Mouse (Mus musculus) heart, adult 2 months (tissue): ENCODE results near the gene Fam20c. TPM values are rescaled to one million over a fixed set of nuclear protein-coding genes. Genes with fewer than 3 reads are reported as not detected.
A peak's percentile ranks its signal among the peaks of the same experiment; 100 is the strongest.

Source experiments
- DNase-seq, 2 experiments: peaks; one replicate each; pipeline ENCODE4 v3.0.0; 2021
- H3K27ac ChIP-seq: fragments of 200-600 bp; 2 replicates; pipeline ENCODE4 v1.8.1; 2022
- H3K27me3 ChIP-seq: fragments of 200-500 bp; 2 replicates; pipeline ENCODE4 v1.6.1; 2012; ENCODE audit warnings: mild to moderate bottlenecking, low read length, inconsistent platforms, mixed read lengths; ENCODE audit not compliant: control insufficient read depth, insufficient read depth
- H3K36me3 ChIP-seq: fragments of 200-500 bp; 2 replicates; pipeline ENCODE4 v1.6.1; 2012; ENCODE audit warnings: low read length, inconsistent platforms; ENCODE audit not compliant: control insufficient read depth, insufficient read depth
- H3K4me1 ChIP-seq: fragments of 200-500 bp; 2 replicates; pipeline ENCODE4 v1.6.1; 2011; ENCODE audit warnings: low read length; ENCODE audit not compliant: control insufficient read depth, insufficient read depth
- H3K4me3 ChIP-seq: fragments of 200-600 bp; 2 replicates; pipeline ENCODE4 v1.8.1; 2022
- H3K79me2 ChIP-seq: fragments of 200-500 bp; replicated peaks from 2 replicates; pipeline ENCODE4 v1.6.1; 2012; ENCODE audit warnings: mild to moderate bottlenecking, inconsistent platforms, low read length, moderate library complexity, mixed read lengths; ENCODE audit not compliant: control insufficient read depth, insufficient read depth
- H3K9ac ChIP-seq: fragments of 200-500 bp; 2 replicates; pipeline ENCODE4 v1.6.1; 2012; ENCODE audit warnings: low read depth, mild to moderate bottlenecking, control low read depth, inconsistent platforms, low read length, mixed read lengths
- CTCF ChIP-seq: fragments of 200-600 bp; IDR thresholded peaks from 2 replicates; pipeline ENCODE4 v1.8.1; 2022; ENCODE audit warnings: antibody characterized with exemption, mild to moderate bottlenecking, moderate library complexity
- EP300 ChIP-seq: fragments of 200-500 bp; IDR thresholded peaks from 2 replicates; pipeline ENCODE4 v1.6.1; 2011; ENCODE audit warnings: low read depth, low read length, control low read depth; ENCODE audit not compliant: insufficient read depth
- POLR2A ChIP-seq: fragments of 200-500 bp; IDR thresholded peaks from 2 replicates; pipeline ENCODE4 v1.6.1; 2011; ENCODE audit warnings: mild to moderate bottlenecking, low read depth, low read length, control low read depth; ENCODE audit not compliant: insufficient read depth
- WGBS: fragments of 180-500 bp; shearing (Covaris S2); methylation state at CpG from one replicate; pipeline ENCODE4 v1.1.7; 2018; 5-methylcytosine and 5-hydroxymethylcytosine counted together
- intact Hi-C: fragments of 180-260 bp; cut with DNase I; formaldehyde crosslinking; loops from one replicate; pipeline ENCODE4 v1.15.1; 2025
- polyA plus RNA-seq: library from polyadenylated mRNA; depleted of rRNA; stranded (reverse); fragments of >200 nt; gene quantifications from 2 replicates; pipeline ENCODE4 v1.2.3, GENCODE M21; 2012
- total RNA-seq, 2 experiments: library from RNA; stranded (reverse); gene quantifications; 2 replicates each; pipeline ENCODE4 v1.2.3; 2021

Gene Fam20c
- total and polyA plus RNA-seq, 3 experiments = 10.0 to 14.7 (median 11.3) TPM

DNA sequence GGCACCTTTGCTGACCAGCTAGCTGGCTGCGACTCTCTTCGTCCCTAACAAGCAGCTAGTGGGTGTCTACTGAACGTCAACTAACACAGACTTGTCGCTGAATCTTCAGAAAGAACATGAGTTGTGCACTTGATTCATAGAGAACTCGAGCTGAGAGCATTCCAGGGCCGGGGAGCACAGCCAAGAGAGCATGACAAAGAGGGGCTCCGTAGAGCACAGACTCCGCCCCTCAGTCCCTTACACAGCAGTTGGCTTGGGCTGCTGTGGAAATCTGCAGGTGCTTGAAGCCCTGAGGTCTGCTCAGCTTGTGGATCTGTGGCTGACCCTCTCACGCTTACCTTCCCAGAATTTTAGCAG lies 390 bp upstream of the Fam20c start:
- no peaks in the 10 kb centered on the region; the same call in 1 of the 2 replicates for H3K4me1 ChIP-seq
- H3K27me3 ChIP-seq = no peaks in the 10 kb centered on the region
- H3K79me2 ChIP-seq = no peaks in the 10 kb centered on the region
- H3K9ac ChIP-seq = no peak overlapping the region
- 20% methylated on average over 9 of the region's 9 CpGs for WGBS
- H3K27ac ChIP-seq = no peak overlapping the region; the same call in 1 of the 2 replicates
- intact Hi-C loops = no loop called here
- peak overlapping the region; percentile 64 for H3K4me3 ChIP-seq
- DNase-seq = peak in 1 of 2 experiments; percentile 28
- no peaks in the 10 kb centered on the region for H3K36me3 ChIP-seq
- TF ChIP-seq EP300 (no peak), CTCF (no peak), POLR2A (no peak)

DNA sequence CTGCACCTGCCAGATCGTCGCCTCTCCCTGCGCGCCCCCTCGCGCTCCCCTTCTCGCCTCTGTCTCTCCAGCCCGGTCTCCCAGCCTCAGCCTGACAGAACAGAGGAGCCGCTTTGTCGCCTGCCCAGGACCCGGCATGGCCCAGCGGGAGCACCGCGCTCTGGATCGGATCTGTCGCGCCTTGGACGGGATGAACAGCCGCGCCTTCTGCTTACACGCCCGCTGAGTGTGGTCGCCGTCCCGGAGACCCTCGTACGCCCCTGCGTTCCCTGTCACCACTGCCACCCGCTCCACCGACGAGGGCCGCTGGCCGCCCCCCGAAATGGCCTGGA lies 773 bp downstream of the Fam20c start:
- Histone ChIP-seq H3K36me3 (no peaks in the 10 kb centered on the region), H3K27ac (peak overlapping the region; percentile 71), H3K4me3 (peak overlapping the region; percentile 64), H3K9ac (peak overlapping the region; percentile 89), H3K27me3 (no peaks in the 10 kb centered on the region), H3K4me1 (no peaks in the 10 kb centered on the region; the same call in 1 of the 2 replicates), H3K79me2 (no peaks in the 10 kb centered on the region)
- under 1% methylated on average over 34 of the region's 34 CpGs for WGBS
- TF ChIP-seq EP300 (no peak), POLR2A (peak; percentile 65)
- DNase-seq = no peak
- intact Hi-C loops = no loop called here

DNA sequence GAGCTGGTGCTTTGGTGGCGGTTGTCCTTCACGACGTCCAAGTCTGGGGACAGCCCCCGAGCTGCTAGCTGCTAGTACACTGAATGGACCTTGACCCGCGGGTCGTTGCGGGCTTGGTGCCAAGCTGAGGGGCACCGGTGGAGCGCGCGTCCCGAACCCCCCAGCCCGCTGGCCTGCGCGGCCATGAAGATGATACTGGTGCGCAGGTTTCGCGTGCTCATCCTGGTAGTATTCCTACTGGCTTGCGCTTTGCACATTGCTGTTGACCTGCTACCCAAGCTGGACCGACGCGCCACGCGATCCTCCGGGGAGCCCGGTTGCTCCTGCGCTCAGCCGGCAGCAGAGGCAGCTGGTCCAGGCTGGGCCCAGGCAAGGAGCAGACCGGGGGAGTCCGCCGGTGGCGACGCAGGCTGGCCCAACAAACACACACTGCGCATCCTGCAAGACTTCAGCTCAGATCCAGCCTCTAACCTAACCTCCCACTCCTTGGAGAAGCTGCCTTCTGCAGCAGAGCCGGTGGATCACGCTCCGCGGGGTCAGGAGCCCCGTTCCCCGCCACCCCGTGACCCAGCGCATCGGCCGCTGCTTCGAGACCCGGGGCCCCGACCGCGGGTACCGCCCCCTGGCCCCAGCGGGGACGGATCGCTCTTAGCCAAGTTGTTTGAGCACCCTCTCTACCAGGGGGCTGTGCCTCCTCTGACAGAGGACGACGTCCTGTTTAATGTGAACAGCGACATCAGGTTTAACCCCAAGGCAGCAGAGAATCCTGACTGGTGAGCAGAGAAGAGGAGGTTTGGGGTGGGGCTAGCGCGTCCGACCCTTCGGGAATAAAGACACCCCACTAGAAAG lies 1.4 kb downstream of the Fam20c start:
- Histone ChIP-seq H3K4me3 (peak overlapping the region; percentile 64), H3K36me3 (no peaks in the 10 kb centered on the region), H3K4me1 (no peaks in the 10 kb centered on the region; the same call in 1 of the 2 replicates), H3K27ac (peak overlapping the region; percentile 71; the same call in 1 of the 2 replicates), H3K9ac (peak overlapping the region; percentile 89), H3K27me3 (no peaks in the 10 kb centered on the region), H3K79me2 (no peaks in the 10 kb centered on the region)
- 3% methylated on average over 61 of the region's 61 CpGs for WGBS
- intact Hi-C loops = no loop called here
- TF ChIP-seq EP300 (no peak), CTCF (no peak)
- peak; percentile 49 to 62 for DNase-seq

DNA sequence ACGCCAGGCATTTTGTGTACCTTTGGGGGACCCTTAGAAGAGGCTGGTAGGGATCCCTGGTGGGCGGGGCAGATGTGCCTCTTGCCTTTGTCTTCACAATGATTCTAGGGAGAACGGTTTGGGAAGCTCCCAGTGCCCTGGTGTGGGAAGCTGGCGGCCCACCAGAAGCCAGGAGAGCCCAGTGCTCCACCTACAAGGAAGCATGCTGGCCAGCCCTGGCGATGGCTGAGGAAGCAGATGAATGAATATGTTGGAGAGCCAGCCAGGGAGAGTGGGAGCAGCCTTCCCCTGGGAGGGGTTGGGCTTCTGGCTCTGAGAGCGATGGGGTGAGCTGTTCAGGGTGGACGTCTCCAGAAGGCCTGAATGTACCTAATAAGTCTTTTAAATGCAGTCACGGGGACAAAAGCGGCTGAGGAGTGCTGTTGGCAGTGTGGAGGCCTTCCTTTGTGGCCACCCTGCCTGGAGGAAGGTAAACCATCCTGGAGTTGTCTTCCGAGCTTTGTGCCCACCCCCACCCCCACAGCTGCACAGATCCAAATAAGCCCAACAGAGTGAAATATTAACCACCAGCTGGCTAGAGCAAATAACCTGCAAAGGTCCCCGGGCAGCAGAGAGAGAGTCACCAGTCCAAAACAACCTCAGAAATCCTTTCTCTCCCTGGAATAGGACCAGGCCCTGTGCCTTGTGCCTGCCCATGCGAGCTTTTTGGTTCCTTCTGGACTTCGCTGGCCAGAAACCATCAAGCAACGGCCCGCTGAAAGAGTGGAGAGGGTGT lies 2.2 kb downstream of the Fam20c start:
- intact Hi-C loops = no loop called here
- no peaks in the 10 kb centered on the region for H3K27me3 ChIP-seq

DNA sequence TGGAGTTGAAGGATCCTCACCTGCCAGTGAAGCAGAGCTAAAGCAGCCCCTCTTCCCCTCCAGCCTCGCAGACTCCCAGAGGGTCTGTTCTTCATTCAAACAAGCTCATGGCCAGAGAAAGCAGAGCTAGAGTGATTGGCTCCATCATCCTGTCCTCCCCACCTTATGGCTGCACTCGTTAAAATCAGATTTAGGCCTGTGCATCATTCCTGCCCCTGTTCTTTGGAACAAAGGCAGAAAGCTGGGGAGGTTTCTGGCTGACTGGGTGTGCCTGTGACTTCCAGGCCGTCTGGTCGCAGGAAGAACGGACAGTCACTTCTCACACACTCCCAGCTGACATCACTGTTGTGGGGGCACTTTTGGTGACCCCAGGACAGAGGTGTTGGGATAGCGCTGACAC lies 2.8 kb downstream of the Fam20c start:
- H3K79me2 ChIP-seq = no peaks in the 10 kb centered on the region
- H3K4me3 ChIP-seq = no peak overlapping the region
- intact Hi-C loops = no loop called here
- no peak for DNase-seq
- no peak overlapping the region for H3K27ac ChIP-seq
- WGBS = 81% methylated on average over 6 of the region's 6 CpGs
- H3K9ac ChIP-seq = no peak overlapping the region
- TF ChIP-seq POLR2A = no peak
- no peak for TF ChIP-seq EP300
- TF ChIP-seq CTCF = no peak
- H3K36me3 ChIP-seq = no peaks in the 10 kb centered on the region; the same call in 1 of the 2 replicates
- no peaks in the 10 kb centered on the region for H3K27me3 ChIP-seq
- H3K4me1 ChIP-seq = peaks cover 2% of the 10 kb centered on the region

More for the DNA sequence above, 2.2 kb downstream of the Fam20c start:
- DNase-seq = peak; percentile 61 to 74
- 41% methylated on average over 15 of the region's 15 CpGs for WGBS
- H3K9ac ChIP-seq = no peak overlapping the region
- no peak for TF ChIP-seq POLR2A
- no peak for TF ChIP-seq EP300
- no peak for TF ChIP-seq CTCF
- H3K4me1 ChIP-seq = no peaks in the 10 kb centered on the region; the same call in 1 of the 2 replicates
- H3K36me3 ChIP-seq = no peaks in the 10 kb centered on the region
- peak overlapping the region; percentile 64; the same call in 1 of the 2 replicates for H3K4me3 ChIP-seq
- no peak overlapping the region; the same call in 1 of the 2 replicates for H3K27ac ChIP-seq
- no peaks in the 10 kb centered on the region for H3K79me2 ChIP-seq
